Mouse (Mus musculus) heart, adult 2 months (tissue): ENCODE measurements at regions not wholly inside any gene's neighbourhood (a gene's known extent, or its start where the extent isn't known, plus 50 kb on each side); places are given as distances from the start of the nearest gene placed in this dataset.

Experiments used
- CTCF ChIP-seq: fragments of 200-600 bp; IDR thresholded peaks from 2 replicates; pipeline ENCODE4 v1.8.1; 2022; ENCODE audit warnings: antibody characterized with exemption, mild to moderate bottlenecking, moderate library complexity
- EP300 ChIP-seq: fragments of 200-500 bp; IDR thresholded peaks from 2 replicates; pipeline ENCODE4 v1.6.1; 2011; ENCODE audit warnings: low read depth, low read length, control low read depth; ENCODE audit not compliant: insufficient read depth
- POLR2A ChIP-seq: fragments of 200-500 bp; IDR thresholded peaks from 2 replicates; pipeline ENCODE4 v1.6.1; 2011; ENCODE audit warnings: mild to moderate bottlenecking, low read depth, low read length, control low read depth; ENCODE audit not compliant: insufficient read depth

DNA sequence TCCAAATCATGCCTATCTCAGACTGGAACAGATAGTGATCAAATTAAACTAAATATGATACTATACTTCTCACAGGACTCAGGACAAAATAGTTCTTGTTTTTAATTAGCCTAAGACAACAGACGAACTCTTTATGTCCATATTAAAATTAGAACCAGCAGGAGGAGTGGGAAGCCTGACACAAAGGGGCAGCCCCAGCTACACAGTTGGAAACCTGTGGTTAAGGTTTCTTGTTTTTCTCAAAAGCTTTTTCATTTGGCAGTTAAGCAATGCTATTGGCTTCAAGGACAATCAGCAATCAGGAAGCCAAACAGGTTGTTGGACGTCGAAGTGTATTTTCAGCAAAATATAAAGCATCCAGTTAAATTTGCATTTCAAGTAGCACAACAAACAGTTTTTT lies 96.1 kb upstream of the Gm4737 start:
- TF ChIP-seq CTCF (no peak), POLR2A (no peak), EP300 (no peak)
